Mouse (Mus musculus): ENCODE data around the gene Itga3. TPM values are rescaled to one million over a fixed set of nuclear protein-coding genes. Genes with fewer than 3 reads are reported as not detected.

Gene Itga3
- total and polyA plus RNA-seq, 3 experiments: not detected

DNA sequence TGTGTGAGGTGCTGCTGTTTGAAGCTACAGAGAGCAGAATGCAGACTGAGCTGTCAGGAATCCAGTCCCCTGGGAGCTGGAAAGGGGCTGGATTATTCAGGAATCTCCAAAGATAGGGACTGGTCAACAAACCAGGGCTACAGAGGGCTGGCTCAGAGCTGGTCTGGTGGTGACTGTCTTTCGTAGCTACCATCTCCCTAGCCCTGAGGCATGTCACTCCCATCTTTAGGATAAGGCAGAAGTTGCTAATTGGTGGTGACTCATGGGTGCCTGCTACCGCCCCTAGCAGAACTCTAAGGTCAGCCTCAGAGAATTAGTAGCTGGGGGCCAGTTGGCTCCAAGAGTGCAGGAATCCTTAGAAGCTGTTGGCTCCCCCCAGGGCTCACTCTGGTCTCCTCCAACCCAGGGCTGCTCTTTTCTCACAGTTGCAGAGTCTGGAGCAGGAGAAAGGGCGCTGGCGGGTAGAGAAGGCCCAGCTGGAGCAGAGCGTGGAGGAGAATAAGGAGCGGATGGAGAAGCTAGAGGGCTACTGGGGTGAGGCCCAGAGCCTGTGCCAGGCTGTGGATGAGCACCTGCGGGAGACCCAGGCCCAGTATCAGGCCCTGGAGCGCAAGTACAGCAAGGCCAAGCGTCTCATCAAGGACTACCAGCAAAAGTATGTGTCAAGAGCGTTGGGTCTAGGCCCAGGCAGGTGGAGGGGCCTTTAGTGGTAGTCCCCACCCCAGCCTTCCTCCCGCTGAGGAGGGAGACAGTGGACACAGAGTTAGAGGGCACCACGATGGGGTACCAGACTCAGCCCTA lies 72.3 kb downstream of the Itga3 start:
- H3K4me3 ChIP-seq (ENCODE audit: control insufficient read depth in 1 of 2, insufficient read depth in 1 of 2, low read depth in 2 of 2, low read length in 2 of 2): no peak overlapping the region
- DNase-seq (ENCODE audit: low read depth, low spot score): peak; percentile 56
- peaks cover 10% of the 10 kb centered on the region for H3K79me2 ChIP-seq (ENCODE audit: control insufficient read depth, insufficient read depth, low read length, poor library complexity)
- peaks cover 7 to 55% of the 10 kb centered on the region in 2 experiments for H3K36me3 ChIP-seq (ENCODE audit: control insufficient read depth in 1 of 2, insufficient read depth in 2 of 2, low read length in 2 of 2)
- TF ChIP-seq POLR2A (IDR thresholded peaks at IDR 0.05; ENCODE audit: control insufficient read depth in 1 of 2, insufficient read depth in 1 of 2, low read depth in 1 of 2, low read length in 2 of 2, poor library complexity in 1 of 2) (0 out of 4 replicates have a peak, but pooled peaks of 1 of the 2 experiments have one; percentile 3), MXI1 (IDR thresholded peaks at IDR 0.05; ENCODE audit: low read depth, low read length) (0 out of 2 replicates have a peak, but pooled peaks have one; percentile 1), ZNF384 (IDR thresholded peaks at IDR 0.05; ENCODE audit: low read depth, low read length) (no peak), SIN3A (IDR thresholded peaks at IDR 0.05; ENCODE audit: low read length) (no peak)
- H3K9me3 ChIP-seq (replicated peaks; ENCODE audit: insufficient read depth, low read length): no peaks in the 10 kb centered on the region
- H3K9ac ChIP-seq (ENCODE audit: control insufficient read depth, low read depth, low read length, poor library complexity, severe bottlenecking): no peak overlapping the region; the same call in 1 of the 2 replicates
- H3K4me1 ChIP-seq (ENCODE audit: control insufficient read depth in 1 of 2, insufficient read depth in 2 of 2, low read length in 2 of 2): peaks cover 8 to 68% of the 10 kb centered on the region in 2 experiments
- H3K27me3 ChIP-seq (ENCODE audit: control insufficient read depth in 1 of 2, insufficient read depth in 2 of 2, low read length in 2 of 2): no peaks in the 10 kb centered on the region
- H3K27ac ChIP-seq (ENCODE audit: control insufficient read depth, low read depth, low read length): peak overlapping the region; percentile 21; the same call in 1 of the 2 replicates

DNA sequence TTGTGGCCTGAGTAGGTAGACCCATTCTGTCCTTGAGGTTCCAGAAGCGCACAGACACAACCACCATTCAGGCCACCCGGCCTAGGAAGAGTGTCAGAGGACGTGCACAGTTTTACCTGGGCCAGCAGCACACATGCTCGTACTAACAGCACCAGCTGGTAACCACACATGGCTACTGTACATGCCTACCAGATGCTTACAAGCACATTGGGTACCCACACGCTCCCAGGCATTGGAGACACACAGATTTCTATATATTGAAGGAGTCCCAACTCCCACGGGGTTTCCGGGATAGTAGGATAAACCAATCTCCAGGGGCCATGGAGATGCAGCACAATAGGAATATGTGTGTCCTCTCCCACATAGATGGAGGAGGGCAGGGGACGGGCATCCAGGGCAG lies 73.9 kb downstream of the Itga3 start:
- Histone ChIP-seq H3K27me3 (ENCODE audit: control insufficient read depth in 1 of 2, insufficient read depth in 2 of 2, low read length in 2 of 2) (no peaks in the 10 kb centered on the region), H3K9ac (ENCODE audit: control insufficient read depth, low read depth, low read length, poor library complexity, severe bottlenecking) (no peak overlapping the region), H3K79me2 (ENCODE audit: control insufficient read depth, insufficient read depth, low read length, poor library complexity) (peaks cover 25% of the 10 kb centered on the region), H3K4me3 (ENCODE audit: control insufficient read depth in 1 of 2, insufficient read depth in 1 of 2, low read depth in 2 of 2, low read length in 2 of 2) (no peak overlapping the region), H3K9me3 (replicated peaks; ENCODE audit: insufficient read depth, low read length) (no peaks in the 10 kb centered on the region), H3K27ac (ENCODE audit: control insufficient read depth, low read depth, low read length) (no peak overlapping the region), H3K36me3 (ENCODE audit: control insufficient read depth in 1 of 2, insufficient read depth in 2 of 2, low read length in 2 of 2) (peaks cover 10 to 64% of the 10 kb centered on the region in 2 experiments), H3K4me1 (ENCODE audit: control insufficient read depth in 1 of 2, insufficient read depth in 2 of 2, low read length in 2 of 2) (peaks cover 18 to 70% of the 10 kb centered on the region in 2 experiments)
- DNase-seq (ENCODE audit: low read depth, low spot score): no peak
- no peak for TF ChIP-seq USF1 (IDR thresholded peaks at IDR 0.05; ENCODE audit: low read depth, low read length)
- no peak; a peak in 1 of 4 replicates for TF ChIP-seq POLR2A (IDR thresholded peaks at IDR 0.05; ENCODE audit: control insufficient read depth in 1 of 2, insufficient read depth in 1 of 2, low read depth in 1 of 2, low read length in 2 of 2, poor library complexity in 1 of 2)
- no peak for TF ChIP-seq ZKSCAN1 (IDR thresholded peaks at IDR 0.05; ENCODE audit: low read depth, low read length)
- no peak for TF ChIP-seq ZC3H11A (IDR thresholded peaks at IDR 0.05; ENCODE audit: low read depth, low read length)
- TF ChIP-seq ELF1 (IDR thresholded peaks at IDR 0.05; ENCODE audit: low read depth, low read length): no peak
- TF ChIP-seq ETS1 (IDR thresholded peaks at IDR 0.05; ENCODE audit: low read depth, low read length): no peak
- TF ChIP-seq JUND (IDR thresholded peaks at IDR 0.05; ENCODE audit: low read depth, low read length): no peak
- TF ChIP-seq ZMIZ1 (IDR thresholded peaks at IDR 0.05; ENCODE audit: low read depth, low read length): no peak
- TF ChIP-seq MYB (IDR thresholded peaks at IDR 0.05; ENCODE audit: low read depth, low read length): no peak
- TF ChIP-seq BHLHE40 (IDR thresholded peaks at IDR 0.05; ENCODE audit: borderline replicate concordance, low read depth, low read length): no peak
- TF ChIP-seq MXI1 (IDR thresholded peaks at IDR 0.05; ENCODE audit: low read depth, low read length): no peak
- TF ChIP-seq POLR2AphosphoS5 (IDR thresholded peaks at IDR 0.05; ENCODE audit: borderline replicate concordance, low read depth, low read length): no peak
- no peak for TF ChIP-seq KAT2A (conservative IDR thresholded peaks at IDR 0.05; ENCODE audit: low read depth, low read length)
- TF ChIP-seq POLR2AphosphoS2 (IDR thresholded peaks at IDR 0.05; ENCODE audit: low read length): no peak
- no peak for TF ChIP-seq CHD2 (IDR thresholded peaks at IDR 0.05; ENCODE audit: low read length)
- no peak for TF ChIP-seq TCF12 (IDR thresholded peaks at IDR 0.05; ENCODE audit: low read depth, low read length)
- TF ChIP-seq NRF1 (IDR thresholded peaks at IDR 0.05; ENCODE audit: insufficient read depth, low read depth, low read length, poor library complexity, severe bottlenecking): no peak
- no peak for TF ChIP-seq NELFE (IDR thresholded peaks at IDR 0.05; ENCODE audit: low read depth, low read length)

All from MEL (cell line).